Mouse (Mus musculus) c-Kit-positive CD71-positive TER-119-positive erythroid progenitor cells, embryonic 14.5 days (primary cell): Measurements from ENCODE around the gene Eif3d.
"Not testable (repeated sequence)": the region's sequence is repeated elsewhere in the genome, so short reads cannot be mapped to it uniquely, and the experiment has no call there.

Source experiments
- DNase-seq: peaks from one replicate; pipeline ENCODE4 v3.0.0-alpha.2; 2013; ENCODE audit warnings: low spot score

Eif3d gene

GRCm38 (mm10) chr15:77970470-77971292 is at the start of gene Eif3d:
Gene Eif3d, minus strand, starts transcription at chr15:77970813.
- peak; percentile 93 for DNase-seq

- DNase-seq: no peak
Measured at GRCm38 (mm10) chr15:78014046-78014445, 43.4 kb upstream of the Eif3d start.

GRCm38 (mm10) chr15:78008206-78008605 is 37.6 kb upstream of the Eif3d start:
- DNase-seq: not testable (repeated sequence)

DNA sequence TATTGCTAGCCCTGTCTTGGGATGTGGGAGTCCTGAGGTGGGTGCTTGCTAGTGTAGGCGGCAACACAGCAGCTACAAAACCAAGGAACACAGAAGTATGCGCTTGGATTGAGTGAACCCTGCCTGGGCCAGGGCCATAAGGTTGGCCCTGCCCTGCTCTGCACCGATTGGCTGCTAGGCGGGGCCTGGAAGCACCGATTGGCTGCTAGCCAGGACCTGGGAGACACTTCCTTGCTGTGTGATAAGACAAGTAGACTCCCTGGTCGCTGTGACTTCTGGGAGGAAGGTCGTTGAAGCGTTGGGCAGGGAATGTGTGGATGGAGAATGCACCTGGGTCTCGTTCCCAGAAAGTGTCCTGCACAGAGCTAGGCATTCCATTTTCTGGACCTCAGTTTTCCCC is 33.3 kb upstream of the Eif3d start:
- peak; percentile 31 for DNase-seq

DNA sequence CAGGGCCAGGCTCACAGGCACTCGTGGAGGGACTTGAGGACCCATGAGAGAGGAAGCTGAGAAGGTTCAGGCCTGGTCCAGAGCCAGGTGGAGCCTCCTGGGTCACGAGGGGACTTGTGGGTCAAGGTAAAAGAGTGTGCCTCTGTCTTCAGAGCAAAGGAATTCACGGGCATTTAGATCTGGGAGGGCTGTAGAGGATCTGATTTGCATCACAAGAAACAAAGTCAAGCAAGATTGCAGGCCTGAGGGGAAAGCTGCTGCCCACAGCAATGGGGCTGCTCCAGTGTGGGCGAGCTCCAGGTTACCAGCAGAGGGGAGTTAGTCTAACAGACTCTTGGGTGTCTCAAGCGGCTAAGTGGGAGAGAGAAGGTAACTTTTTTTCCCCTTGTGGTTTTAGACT is 30.8 kb upstream of the Eif3d start:
- DNase-seq: no peak

DNA sequence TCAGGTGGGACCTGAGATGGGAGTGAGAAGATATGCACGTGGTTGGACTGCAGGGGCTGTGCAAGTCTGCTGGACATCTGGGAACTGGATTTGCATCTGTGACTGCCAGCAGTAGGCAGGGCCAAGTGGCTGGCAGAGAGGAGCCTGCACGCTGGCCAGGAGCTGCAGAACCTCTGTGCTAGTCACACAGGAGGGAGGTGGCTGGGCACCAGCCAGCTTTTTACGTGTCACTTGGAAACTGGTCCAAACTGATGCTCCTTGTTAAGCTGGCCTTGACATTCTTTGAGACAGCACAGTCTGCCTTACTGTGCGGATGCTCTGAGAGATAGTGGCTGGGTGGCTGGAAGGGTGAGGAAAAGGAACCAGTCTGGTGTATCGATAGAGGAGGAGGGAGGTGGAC is 17.9 kb upstream of the Eif3d start:
- DNase-seq: no peak

- no peak for DNase-seq
Measured at GRCm38 (mm10) chr15:77983391-77983790, 12.8 kb upstream of the Eif3d start.

- DNase-seq: peak; percentile 66
Measured at GRCm38 (mm10) chr15:77982195-77982939, 11.8 kb upstream of the Eif3d start.

GRCm38 (mm10) chr15:77981181-77981680 is 10.6 kb upstream of the Eif3d start:
- DNase-seq: no peak

DNA sequence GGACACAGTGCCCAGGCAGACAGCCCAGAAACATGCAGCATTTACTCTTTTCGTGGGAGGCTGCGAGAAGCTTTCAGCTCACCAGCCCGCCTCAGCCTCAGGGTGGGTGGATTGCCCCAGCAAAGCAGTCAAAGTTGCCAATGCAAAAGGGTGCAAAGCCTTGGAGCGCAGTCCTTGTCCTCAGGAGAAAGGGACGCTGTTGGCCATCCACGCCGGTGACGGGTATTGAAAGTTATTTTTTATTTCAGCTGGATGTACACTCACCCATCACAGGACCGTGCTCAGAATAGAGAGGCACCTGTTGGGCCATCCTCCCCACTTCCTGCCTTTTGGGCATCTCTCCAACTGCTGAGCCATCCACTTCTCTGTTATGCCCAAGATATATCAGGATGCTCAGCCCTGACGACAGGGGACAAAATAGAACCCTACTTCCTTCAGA is 8.8 kb upstream of the Eif3d start:
- DNase-seq: no peak

GRCm38 (mm10) chr15:77977663-77978062 is 7.0 kb upstream of the Eif3d start:
- DNase-seq: no peak

GRCm38 (mm10) chr15:77974165-77974841 is 3.7 kb upstream of the Eif3d start:
- DNase-seq: peak; percentile 73

GRCm38 (mm10) chr15:77969940-77970469 is 608 bp downstream of the Eif3d start:
- no peak for DNase-seq

DNA sequence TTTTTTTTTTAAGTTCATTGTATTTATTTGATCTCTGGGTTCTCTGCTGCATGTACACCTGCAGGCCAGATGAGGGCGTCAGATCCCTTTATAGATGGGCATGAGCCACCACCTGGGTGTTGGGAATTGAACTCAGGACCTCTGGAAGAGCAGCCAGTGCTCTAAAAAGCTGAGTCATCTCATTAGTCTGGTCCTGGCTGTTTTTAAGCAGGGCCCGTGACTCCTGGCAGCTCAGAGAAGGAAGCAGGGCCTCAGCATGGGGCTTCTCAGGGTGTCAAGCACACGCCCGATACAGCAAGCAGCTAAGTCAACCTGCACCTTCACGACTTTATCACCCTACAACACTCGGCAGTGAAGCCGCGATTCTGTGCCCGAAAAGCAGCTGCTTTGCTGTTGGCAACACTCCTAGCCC is 5.5 kb downstream of the Eif3d start:
- DNase-seq: peak; percentile 68

DNA sequence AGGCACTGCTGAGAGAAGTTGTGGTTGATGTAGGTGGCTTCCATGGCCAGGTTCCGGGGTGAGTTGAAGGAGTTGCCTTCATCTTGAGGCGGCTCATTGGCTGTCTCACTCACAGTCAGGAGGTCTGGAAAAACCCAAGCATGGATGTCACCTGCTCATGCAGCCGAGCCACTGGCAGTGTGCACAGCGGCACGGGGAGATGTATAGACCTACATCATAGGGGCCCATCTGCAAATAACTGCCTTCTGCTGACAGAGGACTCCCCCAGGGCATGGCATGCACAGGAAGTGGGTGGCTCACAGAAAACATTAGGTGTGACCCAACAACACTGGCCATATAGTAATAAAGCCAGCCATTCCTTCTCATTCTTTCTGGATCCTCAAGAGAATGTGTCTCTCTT is 8.2 kb downstream of the Eif3d start:
- no peak for DNase-seq

GRCm38 (mm10) chr15:77960693-77961092 is 9.9 kb downstream of the Eif3d start:
- DNase-seq: no peak

DNA sequence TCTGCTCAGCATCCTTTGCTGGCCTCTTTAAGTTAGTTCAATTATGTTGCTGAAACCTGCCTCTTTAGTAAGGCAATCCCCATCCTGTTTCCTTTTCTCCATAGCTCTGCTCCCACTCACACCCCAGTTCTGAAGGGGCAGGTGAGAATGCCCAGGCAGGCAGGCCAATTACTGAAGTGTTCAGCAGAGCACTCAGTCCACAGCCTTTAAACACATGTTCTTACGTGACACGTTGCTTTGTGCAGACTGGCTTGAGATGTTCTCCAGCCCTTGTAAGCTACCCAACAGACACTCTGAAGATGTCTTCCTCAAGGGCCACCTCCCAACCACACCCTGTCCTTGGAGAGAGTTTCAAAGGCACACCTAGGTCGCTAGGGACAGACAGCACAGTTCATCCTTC is 12.5 kb downstream of the Eif3d start:
- DNase-seq: no peak

GRCm38 (mm10) chr15:77957625-77958024 is 13.0 kb downstream of the Eif3d start:
- no peak for DNase-seq

DNA sequence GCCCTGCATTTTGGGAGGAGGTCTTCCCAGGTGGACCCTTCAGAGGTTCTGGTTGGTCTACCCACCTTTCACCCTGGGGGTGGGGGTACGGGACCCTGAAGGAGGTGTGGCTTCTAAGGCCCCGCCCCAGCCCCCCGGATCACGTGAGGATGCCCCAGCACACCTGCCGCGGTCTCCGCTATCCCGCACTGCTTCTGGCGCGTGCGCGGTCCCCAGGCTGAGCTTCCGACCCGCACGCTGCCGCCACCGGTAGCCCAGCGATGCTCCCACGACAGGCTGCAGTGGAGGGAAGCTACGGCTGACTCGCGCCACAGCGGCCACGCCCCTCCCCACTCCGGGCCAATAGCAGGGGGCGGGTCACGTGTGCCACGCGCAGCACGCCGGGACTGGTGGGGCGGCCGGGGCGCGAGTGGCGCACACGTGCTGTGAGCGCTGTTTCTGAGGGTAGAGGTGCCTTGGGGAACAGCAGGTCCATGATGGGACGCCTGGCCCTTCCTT is 14.2 kb downstream of the Eif3d start, which contains the start of gene Foxred2:
Foxred2 (minus strand) TSS at position 319 of the 498 bp plus-strand sequence.
- no peak for DNase-seq

DNA sequence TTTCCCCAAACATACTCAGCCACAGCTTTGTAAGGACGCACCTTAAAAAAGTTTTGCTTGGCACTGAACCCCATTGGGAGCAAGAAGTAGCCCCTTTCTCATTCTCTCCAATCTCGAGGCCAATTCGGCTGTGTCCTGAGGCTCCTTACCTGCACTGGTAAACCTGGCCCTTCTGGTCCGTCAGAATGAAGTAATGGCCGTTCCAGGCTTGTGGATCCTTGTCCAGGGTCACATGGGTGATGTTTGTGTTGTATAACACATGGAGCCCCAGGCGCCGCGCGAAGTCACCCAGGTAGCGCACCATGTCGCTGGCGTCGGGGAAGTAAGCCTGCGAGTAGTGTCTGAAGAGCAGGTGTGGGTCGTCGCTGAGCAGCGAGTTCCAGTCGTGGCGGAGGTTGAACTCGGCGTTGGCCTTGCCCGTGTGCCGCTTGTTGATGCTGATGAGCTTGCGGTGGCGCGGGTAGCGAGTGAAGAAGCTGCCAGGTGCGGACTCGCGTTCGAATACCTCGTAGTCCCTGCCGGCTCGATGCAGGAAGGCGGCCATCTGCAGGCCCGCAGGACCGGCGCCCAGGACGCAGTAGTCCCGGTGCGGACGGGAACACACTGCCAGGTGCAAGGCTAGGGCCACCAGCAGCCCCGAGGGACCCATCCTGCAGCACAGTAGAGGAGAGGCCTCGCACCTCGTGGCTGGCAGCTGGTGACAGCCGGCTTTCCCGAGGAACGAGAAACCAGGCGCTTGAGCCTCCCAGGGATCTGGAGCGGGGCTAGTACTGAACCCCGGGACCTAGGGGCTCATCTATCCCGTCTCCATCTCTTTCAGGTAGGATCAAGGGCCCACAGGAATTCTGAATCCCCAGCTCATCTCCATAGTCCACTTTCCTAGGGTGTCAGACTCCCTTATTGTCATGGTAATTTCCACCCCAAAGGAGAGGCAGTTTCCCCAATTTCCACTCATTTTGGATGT is 14.9 kb downstream of the Eif3d start:
- no peak for DNase-seq

GRCm38 (mm10) chr15:77954362-77954761 is 16.3 kb downstream of the Eif3d start:
- DNase-seq: no peak
